Mouse (Mus musculus) left cerebral cortex, postnatal 10 days (tissue): ENCODE data around the gene D430042O09Rik. TPM values are rescaled to one million over a fixed set of nuclear protein-coding genes. Genes with fewer than 3 reads are reported as not detected.
"Not testable (repeated sequence)": the region's sequence is repeated elsewhere in the genome, so short reads cannot be mapped to it uniquely, and the experiment has no call there.

Experiments
- DNase-seq, 2 experiments: peaks; one replicate each; pipeline ENCODE4 v3.0.0; 2021 to 2022; ENCODE audit warnings: low spot score in 2 of 2, mixed read lengths in 1 of 2; ENCODE audit errors: extremely low spot score in 1 of 2
- intact Hi-C: fragments of 180-260 bp; cut with DNase I; formaldehyde crosslinking; loops from one replicate; pipeline ENCODE4 v1.15.1; 2025
- total RNA-seq, 2 experiments: library from RNA; stranded (reverse); gene quantifications; 2 replicates each; pipeline ENCODE4 v1.2.3; 2021

The D430042O09Rik gene
- 10 to 100 TPM; 23.0 to 26.8 TPM for total RNA-seq

DNA sequence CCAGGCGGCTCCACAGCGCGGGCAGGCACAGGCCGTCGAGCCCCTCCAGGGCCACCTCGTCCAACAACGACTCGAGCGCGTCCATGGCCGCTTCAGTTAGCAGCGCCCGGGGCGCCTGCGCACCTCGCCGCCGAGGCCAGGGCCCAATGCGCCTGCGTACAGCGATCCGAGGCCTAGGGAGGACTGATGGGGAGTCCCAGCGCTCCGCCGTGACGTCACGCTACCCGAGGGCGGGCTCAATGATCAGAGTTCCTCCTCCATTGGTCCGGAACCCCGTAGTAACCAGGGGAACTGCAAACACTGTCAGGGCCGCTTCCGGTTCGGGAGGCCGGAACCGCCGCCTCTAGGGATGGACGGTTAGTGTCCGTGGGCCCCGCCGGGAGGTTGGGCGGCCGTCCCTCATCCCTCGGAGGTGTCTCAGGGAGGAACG lies at the start of gene D430042O09Rik, which contains the start of gene Gtf3c1:
TSS of gene D430042O09Rik (plus strand) at position 296 of the 430 bp plus-strand sequence.
TSS of gene Gtf3c1 (minus strand) at position 188 of the 430 bp plus-strand sequence.
- peak; percentile 99 to 100 for DNase-seq
- intact Hi-C loops = no loop called here

DNA sequence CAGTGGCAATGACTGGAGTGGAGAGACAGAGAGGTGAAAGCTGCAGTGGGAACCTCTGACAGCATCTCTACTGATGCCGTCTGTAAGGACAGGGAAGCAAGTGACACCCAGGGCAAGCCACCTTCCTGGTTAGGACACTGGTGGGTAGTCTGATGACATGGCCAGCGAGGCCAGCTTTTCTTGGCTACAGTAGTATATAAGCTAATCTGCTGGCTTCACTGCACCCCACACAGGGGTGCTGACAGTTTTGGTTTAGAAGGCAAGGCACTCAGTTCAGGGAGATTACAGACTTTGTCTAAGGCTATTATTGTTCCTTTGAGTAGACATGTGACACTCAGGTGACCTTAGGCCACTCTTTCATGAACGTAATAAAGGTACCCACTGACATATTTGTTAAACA lies 44.0 kb upstream of the D430042O09Rik start:
- intact Hi-C loops = no loop called here
- DNase-seq = no peak

DNA sequence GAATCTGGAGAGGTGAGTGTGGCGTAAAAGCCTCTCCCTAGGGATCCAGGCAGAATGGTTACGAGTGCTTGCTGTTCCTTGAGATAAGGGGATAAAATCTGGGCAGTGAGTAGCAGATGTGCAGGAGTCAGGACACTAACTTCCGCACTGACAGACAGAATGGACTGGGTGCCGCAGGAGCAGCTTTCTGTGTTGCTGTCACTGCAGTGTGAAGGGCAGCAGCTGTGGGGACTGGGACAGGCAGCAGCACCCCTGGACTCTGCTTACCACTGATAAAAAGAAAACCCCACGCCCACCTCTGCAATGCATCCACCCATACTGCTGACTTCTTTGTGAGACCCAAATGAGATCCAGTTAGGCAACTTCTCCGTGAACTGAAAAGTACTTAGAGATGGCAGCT lies 36.8 kb upstream of the D430042O09Rik start:
- intact Hi-C loops = loop anchor here (10.0 kb wide), 1 partner anchor 414 kb away; the partner anchor contains the start of gene Gsg1l
- no peak for DNase-seq

DNA sequence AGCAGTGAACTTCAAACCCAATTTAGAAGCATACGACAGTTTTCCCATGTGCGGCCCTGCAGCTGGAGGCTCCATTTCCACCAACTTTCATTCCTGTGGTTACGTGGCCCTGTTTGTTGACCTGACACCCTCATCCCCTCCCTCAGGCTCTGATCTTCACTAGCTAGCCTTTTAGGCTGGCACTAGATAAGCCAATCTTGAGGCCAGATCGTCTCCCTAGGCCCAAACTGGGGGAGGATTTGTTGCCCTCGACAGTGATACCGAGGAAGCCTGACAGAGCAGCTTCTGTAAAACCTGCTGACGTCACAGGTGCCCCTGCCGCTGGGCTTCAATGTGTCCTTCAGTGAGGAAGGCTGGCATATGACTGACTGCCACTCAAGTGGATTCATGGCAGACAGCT lies 36.3 kb upstream of the D430042O09Rik start:
- DNase-seq = no peak
- intact Hi-C loops = loop anchor here (10.0 kb wide), 1 partner anchor 413 kb away; the partner anchor contains the start of gene Gsg1l

DNA sequence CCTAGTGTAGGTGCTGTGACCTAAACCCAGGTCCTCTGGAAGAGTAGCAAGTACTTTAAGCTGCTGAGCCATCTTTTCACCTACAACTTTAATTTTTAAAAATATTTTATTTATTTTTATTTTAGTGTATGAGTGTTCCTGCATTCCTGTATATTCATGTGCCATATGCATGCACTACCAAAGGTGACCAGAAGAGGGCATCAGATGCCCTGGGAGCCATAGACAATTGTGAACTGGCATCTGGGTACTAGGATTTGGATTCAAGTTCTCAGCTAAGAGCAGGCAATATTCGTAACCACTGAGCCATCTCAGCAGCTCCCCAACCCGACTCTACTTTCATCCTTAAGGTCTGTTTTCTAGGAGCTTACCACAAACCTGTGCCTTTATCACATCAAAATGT lies 32.8 kb upstream of the D430042O09Rik start:
- intact Hi-C loops = loop anchor here (10.0 kb wide), 1 partner anchor 410 kb away; the partner anchor contains the start of gene Gsg1l
- peak in 1 of 2 experiments; percentile 17 for DNase-seq

DNA sequence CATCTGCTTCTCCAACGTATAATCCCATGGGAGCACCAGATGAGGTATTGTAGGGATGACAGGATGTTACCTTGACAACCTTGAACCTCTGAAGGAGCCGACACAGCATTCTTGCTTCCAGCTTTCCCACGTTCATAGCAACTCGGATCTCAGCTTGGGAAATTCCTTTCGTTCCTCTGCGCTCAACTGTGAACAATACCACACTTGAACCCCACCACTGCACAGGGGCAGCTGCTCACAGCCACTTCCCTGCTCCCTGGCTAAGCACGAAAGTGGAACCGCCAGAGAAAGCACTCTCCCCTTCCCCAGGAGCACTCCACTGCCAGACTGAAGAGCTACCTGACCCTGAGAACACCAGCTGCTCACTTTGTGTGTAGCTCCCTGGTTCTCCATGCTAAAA lies 28.9 kb upstream of the D430042O09Rik start:
- intact Hi-C loops = loop anchor here (10.0 kb wide), 1 partner anchor 406 kb away; the partner anchor contains the start of gene Gsg1l
- DNase-seq = no peak

DNA sequence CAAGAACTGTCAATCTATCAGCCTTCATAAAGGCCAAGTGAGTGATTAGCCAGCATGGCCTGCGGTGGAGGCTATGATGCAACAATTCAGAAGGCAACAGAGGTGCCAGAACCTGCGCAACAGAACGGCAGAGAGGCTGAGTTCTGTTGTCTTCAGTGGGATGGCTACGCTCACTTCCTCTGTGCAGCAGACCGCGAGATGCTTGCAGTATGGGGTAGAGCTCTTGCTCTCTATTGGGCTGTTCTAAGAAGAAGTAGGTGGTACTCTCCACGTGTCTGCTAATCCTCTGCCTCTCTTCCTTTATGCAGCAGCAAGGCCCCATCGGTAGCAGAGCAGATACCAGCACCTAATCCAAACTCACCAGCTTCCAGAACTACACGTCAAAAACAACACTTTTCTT lies 27.8 kb upstream of the D430042O09Rik start:
- no peak for DNase-seq
- intact Hi-C loops = loop anchor here (10.0 kb wide), 1 partner anchor 405 kb away; the partner anchor contains the start of gene Gsg1l

DNA sequence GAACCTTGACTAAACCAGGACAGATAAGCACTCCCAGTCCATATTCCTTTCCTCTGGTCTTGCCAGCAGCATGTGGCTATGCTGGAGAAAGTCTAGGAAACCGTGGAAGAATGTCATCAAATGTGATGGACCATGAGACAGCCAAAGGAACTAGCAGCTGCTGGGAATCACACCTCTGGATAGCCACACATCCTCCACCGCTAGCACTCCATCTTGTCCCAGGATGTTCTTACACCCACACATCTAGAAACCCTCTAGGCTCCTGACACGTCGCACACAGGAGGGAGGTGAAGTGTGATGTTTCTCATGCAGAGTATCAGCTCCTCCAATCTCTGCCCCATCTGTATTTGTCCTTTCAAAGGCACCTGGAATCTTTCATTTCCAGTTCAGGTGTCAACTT lies 17.2 kb upstream of the D430042O09Rik start:
- DNase-seq = no peak
- intact Hi-C loops = no loop called here

DNA sequence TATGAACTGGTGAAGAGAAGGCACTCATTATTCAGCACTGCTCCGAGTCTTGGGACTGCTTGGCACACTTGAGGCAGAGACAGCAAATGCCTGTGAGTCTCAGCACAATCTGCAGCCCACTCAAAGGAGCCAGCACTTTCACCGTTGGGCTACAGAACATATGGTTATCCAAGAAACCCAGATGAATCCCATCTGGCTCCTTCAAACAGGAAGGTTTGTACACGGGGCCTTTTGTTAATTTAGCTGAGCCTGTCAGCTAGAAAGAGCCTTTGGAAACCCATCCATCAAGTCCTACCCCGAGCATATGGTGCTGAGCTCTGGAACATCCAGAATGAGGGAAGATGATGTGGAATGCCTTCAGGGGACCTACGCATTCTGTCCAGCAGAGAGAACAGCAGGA lies 13.6 kb upstream of the D430042O09Rik start:
- intact Hi-C loops = no loop called here
- DNase-seq = peak in 1 of 2 experiments; percentile 40

DNA sequence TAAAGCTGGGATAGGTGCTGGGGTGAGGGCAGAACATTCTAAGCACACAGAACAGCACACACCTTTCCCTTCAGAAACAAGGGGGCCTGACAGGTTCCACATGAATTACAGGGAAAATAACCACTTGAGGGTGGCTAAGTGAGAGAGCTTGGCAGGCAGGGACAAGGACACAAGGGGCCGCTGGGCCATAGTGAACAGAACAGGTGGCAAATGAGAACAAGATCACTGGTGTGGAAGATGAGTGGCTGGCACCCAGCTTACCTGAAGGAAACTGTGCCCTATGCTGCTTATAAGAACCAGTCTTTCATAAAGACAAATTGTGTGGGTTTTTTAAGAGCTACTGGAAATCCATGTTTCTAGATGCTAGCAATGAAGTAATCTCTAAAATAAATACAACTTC lies 4.9 kb upstream of the D430042O09Rik start:
- intact Hi-C loops = loop anchor here (5.0 kb wide), 1 partner anchor 35 kb away; no protein-coding TSS in a partner anchor
- DNase-seq = no peak

DNA sequence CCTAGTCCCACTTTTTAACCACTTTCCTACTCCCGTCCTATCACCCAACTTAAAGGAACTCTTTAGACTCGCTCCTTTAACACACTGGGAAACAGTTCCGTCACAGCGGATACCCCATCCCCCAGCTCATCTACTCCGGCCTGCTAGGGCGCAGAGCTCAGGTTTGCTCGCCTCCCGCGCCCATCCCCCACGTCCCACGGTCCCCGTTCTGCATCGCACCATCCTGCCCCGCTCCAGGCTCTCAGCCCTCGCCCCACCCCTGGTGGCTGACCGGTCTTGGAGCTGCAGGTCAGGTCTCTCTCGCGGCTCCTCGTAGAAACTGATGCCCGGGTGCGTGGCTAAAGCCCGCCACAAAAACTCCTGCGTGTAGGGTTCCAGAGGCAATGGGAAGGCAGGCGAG lies 502 bp upstream of the D430042O09Rik start:
- intact Hi-C loops = no loop called here
- peak; percentile 31 to 84 for DNase-seq

DNA sequence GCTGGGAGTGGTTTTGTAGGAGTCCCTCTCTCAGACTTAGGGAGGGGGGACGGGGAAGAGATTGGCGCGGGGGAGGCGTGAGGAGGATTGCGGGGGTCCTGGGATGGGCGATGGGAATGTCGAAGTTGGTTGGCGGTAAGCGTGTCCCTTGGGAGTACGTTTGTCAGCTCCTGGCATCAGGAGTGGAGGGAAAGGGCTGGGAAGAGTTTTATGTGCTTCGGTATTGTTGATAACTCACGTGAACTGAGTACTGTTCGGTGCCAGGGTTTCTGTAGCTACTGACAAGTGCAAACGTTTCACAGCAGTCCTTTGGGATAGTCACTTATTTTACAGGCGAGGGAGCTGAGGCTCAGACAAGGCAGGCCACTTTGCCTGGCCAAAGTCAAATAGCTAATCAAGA lies 412 bp downstream of the D430042O09Rik start:
- intact Hi-C loops = no loop called here
- DNase-seq = no peak

DNA sequence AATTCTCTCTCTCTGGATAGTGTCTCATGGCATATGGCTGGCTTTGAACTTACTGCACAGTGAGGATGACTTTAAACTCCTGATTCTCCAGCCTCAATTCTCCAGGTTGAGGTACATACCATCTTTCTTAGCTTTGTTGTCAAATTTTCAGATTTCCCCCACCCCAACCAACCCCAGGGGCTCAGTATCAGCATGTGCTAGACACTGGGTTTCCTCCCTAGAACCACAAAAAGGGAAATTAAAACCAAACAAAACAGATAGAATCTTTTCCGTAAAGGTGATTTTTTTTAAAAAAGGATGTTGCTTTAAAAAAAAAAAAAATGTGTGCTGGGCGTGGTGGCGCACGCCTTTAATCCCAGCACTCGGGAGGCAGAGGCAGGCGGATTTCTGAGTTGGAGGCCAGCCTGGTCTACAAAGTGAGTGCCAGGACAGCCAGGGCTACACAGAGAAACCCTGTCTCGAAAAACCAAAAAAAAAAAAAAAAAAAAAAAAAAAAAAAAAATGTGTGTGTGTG lies 5.9 kb downstream of the D430042O09Rik start:
- DNase-seq, intact Hi-C loops: not testable (repeated sequence)

DNA sequence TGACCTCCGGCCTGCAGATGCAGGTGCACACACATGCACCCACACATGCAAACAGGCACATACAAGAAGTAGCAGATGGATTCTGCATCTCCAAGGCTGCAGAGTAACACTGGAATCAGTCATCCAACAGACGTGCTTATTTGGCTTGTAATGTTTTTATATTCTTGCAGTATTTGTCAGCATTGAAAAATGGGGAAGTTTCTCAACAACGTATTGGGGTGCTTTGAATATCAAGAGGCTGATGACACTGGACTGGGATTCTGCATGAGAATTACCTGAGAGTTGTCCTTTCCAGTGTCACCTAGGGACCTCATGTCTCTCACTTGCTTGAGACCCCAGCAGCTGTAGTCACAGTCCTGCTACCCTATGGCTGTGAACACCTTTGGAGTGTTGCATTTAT lies 7.1 kb downstream of the D430042O09Rik start:
- intact Hi-C loops = no loop called here
- no peak for DNase-seq

DNA sequence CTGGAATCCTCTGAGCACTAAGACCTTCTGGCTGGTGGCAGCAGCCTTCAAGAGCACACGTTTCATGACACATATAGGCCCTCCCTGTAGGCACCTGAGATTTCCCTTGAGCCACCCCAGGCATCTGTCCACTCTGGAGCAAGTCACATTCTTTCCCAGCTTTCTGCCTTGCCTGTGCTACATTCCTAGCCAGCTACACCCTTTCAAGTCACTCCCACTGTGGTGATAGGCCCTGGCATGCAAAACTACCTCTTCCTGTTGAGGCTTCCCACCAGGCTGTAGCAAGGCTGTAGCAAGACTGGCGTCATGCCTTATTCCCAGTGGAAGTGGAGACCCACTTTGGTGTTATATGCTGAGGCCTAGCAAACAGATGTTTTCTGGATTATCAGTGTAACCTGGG lies 9.0 kb downstream of the D430042O09Rik start:
- DNase-seq = no peak
- intact Hi-C loops = no loop called here

DNA sequence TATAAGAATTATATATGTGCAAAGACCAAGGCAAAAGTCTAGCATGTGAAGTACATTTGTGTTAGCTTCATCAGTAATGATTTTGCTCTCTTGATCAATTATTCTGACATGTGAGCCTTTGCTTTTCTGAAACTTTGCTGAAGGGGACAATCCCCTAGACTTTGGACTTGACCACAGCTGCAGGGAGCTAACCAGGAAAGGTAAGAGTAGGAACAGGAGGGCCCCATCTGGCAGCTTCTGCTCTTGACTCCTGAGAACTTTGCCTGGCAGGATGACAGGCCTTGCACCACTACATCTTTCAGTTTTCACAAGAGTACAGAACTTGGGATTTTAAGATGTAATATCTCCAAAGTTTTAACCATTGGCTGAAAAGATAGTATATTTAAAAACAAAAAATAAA lies 9.9 kb downstream of the D430042O09Rik start:
- DNase-seq = no peak

DNA sequence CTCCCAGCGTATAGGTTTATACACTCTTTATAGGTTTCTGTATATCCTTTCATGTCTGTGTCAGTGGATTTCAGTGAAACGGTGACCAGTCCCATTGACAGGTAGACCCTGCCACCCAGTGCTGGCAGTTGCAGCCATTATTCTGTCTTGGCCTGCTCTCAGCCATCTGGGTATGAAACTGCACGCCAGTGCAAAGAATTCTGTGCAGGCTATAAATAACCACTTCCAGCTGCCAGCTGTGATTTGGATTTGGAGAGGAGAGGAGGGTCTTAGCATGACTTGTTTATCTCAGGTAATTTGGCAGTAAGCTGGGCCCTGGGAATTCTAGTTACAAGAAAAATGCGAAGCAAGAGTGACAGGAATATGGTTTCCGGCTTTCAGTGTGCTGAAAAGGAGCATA lies 12.7 kb downstream of the D430042O09Rik start:
- intact Hi-C loops = no loop called here
- DNase-seq = peak in 1 of 2 experiments; percentile 13

More for the DNA sequence above, 9.9 kb downstream of the D430042O09Rik start:
- intact Hi-C loops = no loop called here

DNA sequence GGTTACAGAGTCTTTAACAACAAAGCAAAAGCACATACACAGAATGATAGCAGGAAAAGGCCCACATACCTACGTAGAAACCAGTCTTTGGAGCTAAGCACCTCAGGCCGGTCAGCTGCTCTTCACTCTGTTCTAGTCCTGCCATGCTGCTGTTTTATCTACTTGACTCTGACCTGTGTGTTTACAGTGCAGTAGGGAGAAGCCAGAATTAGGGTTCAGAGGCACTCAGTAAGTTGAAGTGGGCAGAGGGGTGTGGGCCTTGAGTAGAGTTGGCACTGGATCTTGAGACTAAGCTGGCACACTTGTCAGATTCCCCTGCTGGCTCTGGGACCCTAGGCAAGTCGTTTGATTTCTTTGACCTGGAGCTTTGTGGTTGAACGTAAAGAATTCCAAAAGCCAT lies 13.3 kb downstream of the D430042O09Rik start:
- intact Hi-C loops = no loop called here
- no peak for DNase-seq

DNA sequence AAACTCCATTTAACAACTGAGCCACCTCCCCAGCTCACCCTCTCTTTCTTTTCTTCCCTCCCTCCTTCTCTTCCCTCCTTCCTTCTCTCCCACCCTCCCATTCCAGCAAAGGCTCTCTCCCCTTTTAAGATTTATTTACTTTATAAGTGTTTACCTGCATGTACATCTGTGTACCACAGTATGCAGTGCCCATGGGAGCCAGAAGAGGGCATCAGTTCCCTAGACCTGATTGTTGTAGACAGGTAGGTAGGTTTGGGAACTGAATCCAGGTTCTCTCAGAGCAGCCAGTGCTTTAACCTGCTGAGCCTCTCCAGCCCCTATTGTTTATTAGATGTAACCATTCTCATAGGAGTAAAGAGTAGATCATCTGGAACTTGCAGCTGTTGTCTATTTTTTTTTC lies 14.4 kb downstream of the D430042O09Rik start:
- intact Hi-C loops = no loop called here
- DNase-seq = no peak

DNA sequence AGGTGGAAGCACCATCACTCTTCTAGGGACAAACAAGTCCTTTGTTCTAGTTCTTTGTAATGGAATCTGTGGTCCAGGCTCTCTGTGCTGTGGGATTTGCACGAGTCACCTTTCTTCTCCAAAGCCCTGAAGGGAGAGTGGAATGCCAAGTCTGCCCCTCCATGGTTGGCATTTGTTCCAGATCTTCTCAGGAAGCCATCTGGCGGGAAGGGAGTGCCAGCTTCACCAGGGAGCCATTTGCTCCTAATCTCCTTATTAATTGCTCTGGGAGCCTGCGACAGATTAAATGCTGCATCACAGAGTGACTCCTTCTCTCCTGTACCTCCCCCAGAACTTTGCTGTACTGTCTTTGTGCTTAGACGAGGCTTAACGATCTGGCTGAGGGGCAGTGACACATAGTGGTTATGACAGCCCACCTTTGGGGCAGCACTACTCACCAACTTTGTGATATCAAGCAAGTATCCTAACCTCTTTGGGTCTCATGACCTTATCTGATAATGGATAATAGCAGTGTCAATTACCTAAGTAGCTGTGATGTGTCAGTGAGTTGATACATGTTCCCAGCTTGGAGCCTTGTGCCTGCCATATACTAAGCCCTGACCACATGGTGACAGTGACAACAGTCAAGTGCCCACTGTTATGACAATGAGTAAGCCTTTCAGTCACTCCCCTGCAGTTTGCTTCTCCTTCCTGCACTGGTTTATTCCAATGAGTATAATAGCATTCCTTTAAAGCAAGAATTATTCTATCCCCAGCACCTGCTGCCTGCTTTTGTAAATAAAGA lies 15.7 kb downstream of the D430042O09Rik start:
- peak in 1 of 2 experiments; percentile 29 for DNase-seq
- intact Hi-C loops = no loop called here
